Mouse (Mus musculus) thymus, postnatal 10 days (tissue): ENCODE results near the gene Dazap1.

Experiments
- DNase-seq, 2 experiments: peaks; one replicate each; pipeline ENCODE4 v3.0.0; 2021; ENCODE audit warnings: low spot score in 2 of 2

The Dazap1 gene

DNA sequence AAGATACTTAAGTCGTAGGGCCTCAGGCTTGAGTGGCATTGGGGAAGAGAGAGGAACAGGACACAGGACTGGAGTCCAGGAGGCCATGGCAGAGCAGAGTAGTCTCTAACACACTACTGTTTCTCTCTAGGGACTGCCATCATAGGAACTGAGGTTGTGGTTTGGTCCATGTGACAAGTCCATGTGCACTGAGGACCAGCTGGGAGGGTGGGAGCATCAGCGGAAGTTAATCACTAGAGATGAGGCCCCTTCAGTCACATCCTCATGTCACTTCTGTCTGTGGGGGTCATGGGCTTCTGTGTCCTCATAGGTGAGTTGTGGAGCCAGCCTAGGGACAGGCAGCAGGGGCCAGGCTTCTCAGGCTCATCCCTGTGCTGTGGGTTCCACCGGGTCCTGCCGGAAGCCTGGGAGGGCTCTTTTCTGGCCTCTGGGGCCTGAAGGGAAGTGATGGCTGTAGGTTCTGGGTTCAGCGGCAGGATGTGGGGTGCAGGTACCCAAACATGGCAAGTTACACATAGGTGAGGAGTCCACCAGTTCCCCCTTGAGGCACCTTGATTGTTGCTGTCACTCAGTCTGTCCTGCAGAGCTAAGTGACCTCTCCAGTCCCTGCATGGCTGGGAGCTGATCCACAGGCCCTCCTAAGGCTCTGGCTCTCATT, 10.0 kb downstream of the Dazap1 start:
- DNase-seq, result no peak

DNA sequence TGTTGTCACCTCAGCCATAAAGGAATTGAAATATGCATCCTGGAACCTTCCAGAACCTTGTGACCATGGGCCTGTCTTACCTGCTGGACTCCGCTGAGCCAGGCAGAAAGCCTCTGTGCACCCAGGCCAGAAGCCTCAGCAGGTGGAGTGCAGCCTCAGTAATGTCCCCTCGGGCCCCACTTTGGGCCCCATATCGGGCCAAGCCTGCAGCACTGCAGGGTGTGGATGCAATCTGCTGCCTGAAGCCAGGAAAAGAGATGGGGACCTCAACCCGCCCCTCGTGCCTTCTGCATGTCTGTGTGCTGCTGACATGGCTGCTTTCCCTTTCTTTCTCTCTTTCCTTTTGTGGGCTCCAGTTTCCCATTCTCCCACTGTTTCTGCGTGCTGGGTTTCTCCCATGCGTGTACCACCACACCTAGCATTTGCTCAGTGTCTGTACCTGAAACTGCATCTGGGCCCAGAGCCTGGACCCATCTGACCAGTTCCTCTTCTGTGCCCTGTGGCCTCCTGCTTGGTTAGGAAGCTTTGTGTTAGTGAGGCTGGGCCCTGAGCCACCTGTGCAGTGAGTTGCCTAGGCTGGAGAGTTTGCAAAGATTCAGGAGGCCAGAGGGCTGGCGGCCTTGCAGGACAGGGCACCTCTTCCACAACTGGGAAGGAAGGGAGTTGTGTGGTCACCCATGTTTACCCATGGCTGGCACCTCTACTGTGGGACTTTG, 10.7 kb downstream of the Dazap1 start:
- DNase-seq, result no peak

DNA sequence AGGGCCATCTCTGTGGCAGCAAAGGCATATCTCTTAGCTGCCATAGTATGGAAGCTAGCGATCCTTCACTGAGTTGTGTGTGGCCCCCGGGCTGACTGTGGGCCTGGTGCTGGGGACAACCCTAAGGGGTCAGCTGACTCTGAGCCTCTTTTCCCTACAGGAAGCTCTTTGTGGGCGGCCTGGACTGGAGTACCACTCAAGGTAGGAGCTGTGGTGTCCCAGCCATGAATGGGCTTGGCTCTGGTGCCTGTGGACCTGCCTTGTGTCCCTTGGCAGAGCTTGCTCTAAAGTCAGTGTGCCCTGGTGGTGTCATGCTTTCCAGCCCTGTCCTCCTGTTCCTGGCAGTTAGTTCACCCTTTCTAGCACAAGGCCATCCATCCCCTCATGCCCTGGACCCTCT, 12.6 kb downstream of the Dazap1 start:
- no peak for DNase-seq

DNA sequence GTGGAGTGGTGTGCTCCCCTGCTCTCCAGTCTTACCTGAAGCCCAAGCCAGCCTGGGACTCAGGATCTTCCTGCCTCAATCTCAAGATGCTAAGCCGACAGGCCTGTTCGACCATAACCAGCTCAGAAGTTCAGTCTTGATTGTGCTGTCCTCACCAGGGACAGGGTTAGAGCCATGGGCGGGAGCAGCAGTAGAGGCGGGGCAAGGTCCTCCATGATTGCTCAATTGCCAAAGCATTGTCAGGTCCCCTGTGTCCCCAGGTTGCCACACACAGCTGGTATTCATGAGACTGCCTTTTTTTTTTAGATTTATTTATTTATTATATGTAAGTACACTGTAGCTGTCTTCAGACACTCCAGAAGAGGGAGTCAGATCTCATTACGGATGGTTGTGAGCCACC, 15.0 kb downstream of the Dazap1 start:
- no peak for DNase-seq

DNA sequence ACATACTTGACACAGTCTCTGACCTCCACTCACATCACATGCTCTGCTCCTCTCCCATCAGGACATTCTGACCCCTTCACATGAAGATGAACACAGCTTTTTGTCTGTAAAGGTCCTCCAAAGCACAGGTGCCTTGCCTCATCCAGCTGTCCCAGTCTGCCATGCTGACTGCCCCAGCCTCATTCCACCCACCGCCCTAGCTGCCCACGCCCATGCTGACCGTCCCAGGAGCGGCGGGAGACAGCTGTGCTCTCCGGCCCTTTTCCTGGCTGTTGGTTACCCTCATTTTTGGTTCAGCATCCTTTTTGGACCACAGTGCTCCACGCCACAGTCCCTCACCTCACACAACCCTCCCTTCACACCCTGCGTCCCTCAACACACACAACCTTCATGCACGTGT, 17.1 kb downstream of the Dazap1 start:
- no peak for DNase-seq

DNA sequence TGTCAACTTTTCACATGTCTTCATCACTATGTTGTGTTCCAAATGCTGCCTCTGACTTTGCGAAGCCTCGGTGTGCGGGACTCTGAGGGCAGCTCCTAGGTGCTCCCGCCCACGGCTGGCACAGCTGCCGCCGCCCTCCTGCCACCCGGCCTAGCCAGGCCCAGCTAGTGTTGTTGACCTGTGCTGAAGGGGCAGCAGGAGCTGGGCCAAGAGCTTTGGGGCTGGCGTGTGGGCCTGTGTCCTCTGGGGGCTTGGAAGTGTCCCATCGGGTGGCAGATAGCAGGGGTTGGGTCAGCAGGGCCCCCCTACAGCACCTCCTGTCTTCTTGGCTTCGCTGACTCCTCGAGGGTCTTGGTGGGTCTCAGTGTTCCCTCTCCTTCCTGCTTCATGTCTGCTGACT, 18.0 kb downstream of the Dazap1 start:
- no peak for DNase-seq

DNA sequence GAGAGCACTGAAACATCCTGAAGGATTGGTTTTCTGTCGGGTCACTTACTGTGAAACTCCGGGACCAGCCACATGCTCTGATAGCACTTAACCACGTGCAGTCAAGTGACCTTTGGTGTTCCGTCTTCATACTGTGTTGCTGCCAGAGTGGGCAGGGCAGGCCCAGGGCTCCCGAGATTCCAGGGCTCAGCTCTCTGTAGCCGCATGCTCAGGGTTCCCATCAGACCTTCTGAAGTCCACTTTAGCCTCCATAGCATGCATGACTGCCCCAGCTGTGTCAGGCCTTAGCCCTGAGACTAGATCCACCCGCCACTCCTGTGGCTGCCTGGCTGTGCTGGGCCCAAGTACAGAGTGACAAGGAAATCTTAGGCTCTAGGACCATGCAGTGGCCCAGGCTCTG, 20.0 kb downstream of the Dazap1 start:
- DNase-seq, result no peak

DNA sequence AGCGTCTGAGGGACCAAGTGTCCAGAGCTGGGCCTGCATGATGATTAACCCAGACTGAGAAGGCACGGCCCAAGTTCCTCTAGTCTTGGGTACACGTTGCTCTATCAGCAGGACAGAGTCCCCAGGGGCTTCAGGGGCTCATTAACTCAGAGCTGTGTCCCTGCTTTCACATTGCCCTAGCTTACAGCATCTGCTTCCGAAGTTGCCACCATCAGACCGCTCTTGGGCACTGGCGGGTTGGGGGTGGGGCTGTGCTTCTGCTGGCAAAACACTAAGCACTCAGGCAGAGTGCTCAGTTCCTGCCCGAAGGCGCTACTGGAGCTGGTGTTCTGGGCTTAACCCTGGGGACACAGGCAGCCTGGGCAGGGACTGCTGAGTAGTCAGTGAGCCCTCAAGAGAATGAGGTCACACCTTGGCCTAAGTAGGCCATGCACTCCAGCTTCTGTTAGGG, 20.7 kb downstream of the Dazap1 start:
- DNase-seq, result no peak

DNA sequence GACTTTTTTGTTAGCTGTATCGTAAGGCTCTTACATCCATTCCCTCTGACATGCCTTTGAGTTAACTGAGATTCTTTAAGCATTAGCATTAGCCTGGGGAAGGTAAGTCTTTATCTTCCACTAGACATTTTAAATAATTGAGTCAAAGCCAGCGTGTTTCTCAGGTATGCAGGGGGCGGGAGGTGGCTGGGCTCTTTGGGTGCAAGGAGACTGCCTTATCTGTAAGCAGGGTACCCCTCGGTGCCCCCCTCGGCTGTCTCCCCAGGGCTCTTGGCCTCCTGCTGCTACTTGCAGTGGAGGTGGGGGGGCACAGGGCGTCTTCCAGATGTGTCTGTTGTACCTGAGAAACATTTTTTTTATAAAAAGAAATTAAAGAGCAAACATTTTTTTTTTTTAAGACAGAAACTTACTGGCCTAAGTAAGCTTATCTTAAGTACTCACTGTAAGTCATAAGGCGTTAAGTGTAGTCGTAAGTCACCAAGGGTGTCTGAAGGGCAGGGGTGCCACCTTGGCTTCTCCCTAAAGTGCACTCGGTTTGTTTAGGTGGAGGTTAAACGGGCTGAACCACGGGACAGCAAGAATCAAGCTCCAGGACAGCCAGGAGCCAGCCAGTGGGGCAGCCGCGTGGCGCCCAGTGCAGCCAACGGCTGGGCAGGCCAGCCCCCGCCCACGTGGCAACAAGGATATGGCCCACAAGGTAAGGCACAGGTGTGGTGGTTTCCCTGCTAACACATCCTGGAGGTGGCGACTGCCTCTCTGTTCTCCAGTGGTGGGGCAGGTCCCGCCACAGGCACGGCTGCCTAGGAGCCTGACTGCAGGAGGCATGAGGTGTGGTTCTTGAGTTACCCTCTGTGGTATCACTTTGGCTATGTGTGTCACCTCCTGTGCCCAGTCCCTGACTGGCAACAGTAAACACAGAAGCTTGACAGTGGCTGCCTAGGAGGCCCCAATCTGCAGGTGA, 21.5 kb downstream of the Dazap1 start:
- DNase-seq, result no peak

DNA sequence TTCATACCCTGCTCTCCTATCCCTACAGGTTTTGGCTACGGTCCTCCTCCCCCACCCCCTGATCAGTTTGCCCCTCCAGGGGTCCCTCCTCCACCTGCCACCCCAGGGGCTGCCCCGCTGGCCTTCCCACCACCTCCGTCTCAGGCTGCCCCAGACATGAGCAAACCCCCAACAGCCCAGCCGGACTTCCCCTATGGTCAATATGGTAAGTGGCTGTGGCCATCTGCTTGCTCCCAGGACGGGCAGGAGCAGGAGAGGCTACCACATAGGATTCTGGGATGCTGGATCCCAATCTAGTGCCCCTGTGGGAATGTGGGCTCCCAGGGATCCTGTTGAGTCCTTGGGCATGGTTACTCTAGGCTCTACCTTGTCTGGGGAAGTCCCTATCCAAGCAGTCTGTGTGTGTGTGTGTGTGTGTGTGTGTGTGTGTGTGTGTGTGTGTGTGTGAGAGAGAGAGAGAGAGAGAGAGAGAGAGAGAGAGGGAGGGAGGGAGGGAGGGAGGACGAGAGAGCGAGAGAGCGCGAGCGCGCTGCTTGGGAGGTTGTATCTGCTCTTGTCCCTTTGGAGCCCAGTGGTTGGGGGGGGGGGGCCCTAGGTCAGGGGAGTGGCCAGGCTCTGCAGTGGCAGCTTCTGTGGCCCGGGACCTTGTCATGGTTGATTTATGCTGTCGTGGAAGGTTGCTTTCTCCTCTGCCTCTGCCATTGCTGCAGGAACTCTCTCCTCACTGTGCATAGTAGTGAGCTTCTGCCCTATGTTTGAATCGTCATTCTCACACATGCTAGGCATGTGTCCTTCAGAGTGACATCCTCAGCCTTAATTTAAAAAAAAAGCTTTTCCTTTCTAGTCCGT, 24.2 kb downstream of the Dazap1 start:
- DNase-seq, result no peak

DNA sequence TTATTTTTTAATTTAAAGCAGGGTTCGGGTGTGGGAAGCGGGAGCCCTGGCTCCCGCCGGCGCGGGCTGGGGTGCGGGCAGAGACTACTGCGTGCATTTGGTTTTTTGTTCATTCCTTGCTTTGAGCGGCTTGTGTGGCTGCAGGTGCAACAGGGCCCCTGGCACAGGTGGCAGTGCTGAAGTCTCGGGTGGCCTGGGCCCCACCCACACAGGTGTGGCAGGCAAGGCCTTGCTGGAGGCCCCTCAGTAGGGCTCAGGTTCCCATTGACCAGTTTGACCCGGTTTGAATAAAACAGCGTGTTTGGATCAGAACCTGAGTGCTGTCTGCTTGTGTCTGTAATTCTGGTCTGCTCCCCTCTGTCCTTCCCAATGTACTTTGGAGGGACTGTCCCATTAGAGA, 26.8 kb downstream of the Dazap1 start:
- no peak for DNase-seq

DNA sequence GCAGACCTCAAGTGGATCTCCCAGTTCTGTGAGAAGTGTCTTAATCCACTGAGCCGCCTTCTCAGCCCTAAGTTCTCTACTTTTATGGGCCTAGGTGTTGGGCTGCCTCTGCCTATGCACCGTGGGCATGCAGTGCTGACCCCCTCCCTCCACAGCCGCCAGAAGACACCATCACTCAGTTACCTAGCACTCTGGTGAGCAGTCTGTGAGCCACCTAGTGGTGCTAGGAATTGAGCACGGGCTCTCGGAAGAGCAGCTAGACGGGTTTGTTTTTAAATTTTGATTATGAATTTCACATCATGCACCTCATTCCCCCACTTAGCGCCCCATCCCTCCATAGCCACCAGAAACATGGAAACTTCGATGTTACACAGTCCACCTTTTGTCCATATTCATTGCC, 27.4 kb downstream of the Dazap1 start:
- no peak for DNase-seq

DNA sequence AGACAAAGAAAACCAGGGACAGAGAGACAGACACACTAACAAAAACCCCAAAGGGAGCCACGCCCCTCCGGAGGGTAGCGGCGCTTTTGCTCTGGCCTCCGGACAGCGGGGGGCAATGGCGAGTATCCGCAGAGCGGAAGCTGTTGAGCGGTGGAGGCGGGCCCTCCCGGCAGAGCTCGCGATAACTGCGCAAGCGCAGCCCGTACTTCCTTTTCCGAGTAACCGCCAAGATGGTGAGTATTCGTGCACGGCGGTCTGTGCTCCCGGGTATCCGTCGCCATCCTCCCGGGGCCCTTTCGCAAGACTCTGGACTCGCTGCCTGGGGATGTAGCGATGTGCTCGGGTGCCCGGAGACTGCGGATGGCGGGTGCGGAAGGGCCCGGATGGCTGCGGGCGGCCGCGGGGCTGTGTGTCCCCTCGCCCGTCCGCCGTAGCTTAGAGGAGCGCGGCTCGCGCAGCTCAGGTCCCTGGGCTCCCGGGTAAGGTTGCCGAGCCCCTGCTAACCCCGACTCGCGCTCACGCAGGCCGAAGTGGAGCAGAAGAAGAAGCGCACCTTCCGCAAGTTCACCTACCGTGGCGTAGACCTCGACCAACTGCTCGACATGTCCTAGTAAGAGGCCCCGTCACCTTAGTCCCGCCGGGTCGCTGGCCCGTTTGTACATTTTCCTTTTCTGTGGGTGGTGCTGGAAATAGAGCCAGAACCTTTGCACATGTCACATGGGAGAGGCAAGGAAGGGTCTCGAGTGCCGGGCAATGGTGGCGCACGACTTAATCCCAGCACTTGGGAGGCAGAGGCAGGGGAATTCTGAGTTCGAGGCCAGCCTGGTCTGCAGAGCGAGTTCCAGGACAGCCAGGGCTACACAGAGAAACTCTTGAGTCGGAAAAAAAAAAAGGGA, 31.2 kb downstream of the Dazap1 start, which contains the start of gene Rps15:
Rps15 (plus strand) TSS at position 203 of the 896 bp plus-strand sequence.
- peak; percentile 92 to 94 for DNase-seq

DNA sequence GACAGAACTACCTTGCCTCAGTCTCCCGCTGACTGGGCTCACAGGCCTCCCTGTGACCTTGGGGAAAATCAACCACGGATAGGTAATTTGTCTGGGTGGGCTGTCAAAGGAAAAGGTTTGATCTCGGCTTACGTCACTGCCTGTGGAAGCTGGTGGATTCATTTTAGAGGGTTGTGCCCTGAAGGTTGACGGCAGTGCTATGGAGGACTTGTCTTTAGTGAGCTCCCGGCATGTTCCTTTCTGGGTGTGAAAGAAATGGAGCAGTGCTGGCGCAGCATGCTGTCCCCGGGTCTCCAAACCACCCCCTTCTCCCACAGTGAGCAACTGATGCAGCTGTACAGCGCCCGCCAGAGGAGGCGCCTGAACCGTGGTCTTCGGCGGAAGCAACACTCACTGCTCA, 32.0 kb downstream of the Dazap1 start:
- no peak for DNase-seq

DNA sequence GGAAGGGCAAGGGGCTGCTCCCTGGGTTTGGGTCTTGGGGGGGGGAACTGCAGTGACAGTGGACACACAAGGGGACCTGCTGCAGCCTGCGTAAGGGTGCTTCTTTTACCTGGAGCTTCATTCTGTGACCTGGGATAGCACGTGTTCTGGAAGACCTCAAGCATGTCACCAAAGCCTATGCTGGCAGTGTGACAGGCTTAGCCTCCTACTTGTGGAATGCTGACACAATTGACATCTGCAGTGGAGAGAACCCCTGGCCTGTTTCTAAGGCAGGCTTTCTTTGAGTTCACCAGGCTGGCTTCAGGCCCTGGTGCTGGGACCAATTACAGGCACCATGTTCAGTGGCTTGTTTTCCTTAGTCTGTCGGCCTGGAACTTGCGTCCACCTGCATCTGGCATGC, 33.0 kb downstream of the Dazap1 start:
- DNase-seq, result no peak

DNA sequence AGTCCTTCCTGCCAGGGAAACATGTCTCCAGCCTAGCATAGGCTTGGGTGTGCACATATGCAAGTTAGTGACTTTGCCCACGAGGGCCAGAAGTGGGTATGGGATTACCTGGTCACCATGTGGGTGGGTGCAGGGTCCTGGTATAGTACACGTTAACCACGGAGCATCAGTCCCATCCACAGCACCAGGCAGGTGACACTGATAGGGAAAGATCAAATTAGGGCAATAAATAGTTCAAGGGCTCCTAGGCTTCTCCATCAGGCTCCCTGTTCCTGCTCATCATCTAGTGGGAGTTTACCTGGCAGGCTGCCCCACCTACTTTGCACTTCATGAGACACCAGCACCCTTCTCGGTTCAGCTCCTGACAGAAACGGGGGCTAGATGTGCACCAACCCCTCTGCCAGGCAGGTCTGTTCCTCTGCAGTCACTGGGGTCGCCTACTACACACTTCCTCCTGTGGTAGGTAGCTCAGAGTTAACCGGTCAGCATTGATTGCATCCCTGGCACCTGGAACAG, 33.6 kb downstream of the Dazap1 start:
- no peak for DNase-seq

DNA sequence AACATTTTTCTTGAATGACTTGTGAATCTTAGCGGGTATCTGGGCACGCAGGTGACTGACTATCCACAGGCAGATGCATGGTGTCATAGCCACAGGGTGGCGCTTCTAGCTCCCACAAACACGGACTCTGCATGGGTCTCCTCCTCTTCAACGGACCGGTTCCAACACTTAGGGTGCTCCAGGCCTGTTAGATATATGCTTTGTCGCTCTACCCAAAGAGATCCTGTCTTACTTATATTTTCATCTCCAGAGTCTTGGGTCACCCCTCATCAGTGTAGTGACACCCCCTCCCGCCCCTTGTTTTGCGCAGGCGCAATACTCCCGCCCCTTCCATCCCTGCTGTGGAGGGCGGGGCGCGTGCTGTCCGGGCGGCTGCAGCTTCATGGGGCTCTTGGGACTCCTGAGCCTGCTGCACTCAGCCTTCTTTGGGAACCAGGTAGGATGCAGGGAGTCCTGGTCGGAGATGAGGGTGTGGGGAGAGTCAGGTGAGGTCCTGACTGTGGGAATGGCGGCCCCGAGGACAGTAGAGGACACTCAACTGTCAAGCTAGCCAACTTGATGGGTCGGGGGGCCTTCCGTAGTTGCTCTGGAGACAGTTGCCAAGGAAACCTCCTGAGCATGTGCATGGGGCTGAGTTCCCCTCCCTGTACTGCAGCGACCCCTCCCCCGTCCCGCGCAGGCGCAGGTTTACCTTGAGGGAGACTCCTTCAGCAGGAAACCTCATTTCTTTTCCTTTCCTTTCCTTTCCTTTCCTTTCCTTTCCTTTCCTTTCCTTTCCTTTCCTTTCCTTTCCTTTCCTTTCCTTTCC, 34.5 kb downstream of the Dazap1 start, which contains the start of gene Apc2:
Apc2 (plus strand) TSS at position 360 of the 808 bp plus-strand sequence.
- DNase-seq, result peak; percentile 29 to 52

DNA sequence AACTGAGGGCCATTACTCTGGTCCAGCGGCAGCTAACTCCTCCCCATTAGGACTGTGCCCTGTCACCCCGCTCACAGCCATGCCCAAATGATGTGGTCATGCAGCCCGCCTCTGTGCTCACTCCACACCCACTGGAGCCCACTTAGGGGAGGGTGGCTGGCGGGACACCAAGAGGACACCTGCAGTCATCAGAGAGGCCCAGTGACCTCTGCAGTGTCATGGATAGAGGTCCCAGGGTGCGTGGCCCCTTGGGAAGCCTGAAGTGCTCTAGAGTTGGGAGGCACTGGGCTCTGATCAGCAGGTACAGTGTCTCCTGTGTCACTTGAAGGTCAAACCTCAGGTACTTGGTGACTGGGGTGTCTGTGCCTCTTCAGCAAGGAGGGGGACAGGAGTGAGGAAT, 35.5 kb downstream of the Dazap1 start:
- DNase-seq, result no peak

DNA sequence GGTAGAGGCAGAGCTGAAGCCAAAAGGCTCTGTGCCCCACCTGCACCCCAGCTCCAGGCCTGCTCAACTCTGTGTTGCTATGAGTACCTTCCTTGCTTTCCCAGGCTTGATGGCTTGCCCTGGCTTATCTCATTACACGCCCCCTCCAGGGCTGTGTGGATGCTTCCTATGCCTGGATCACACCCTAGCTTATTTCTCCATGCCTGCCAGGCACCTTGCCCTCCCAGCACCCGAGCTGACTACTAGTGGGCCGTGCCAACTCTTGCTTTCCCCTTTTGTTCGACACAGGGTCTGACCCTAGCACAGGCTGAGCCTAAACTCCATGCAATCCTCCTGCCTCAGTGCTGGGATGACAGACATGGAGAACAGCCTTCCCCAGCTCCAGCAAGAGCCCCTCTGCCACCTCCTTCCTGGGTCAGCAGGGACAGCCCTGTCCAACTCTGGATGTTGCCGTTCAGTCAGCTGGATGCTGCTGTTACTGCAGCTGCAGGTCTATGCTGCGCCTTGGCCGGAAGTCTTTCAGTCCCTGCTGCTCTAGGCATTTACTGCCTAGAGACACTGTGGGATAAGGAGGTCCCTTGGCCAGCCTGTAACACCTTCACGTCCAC, 36.3 kb downstream of the Dazap1 start:
- no peak for DNase-seq
